Mouse (Mus musculus) left cerebral cortex, adult 8-10 months (tissue): ENCODE data around the gene Kif22. TPM values are rescaled to one million over a fixed set of nuclear protein-coding genes. Genes with fewer than 3 reads are reported as not detected.
A peak's percentile ranks its signal among the peaks of the same experiment; 100 is the strongest.
"Not testable (repeated sequence)": the region's sequence is repeated elsewhere in the genome, so short reads cannot be mapped to it uniquely, and the experiment has no call there.

Experiments used
- DNase-seq, 2 experiments: peaks; one replicate each; pipeline ENCODE4 v3.0.0; 2022; ENCODE audit warnings: low spot score in 2 of 2
- total RNA-seq, 4 experiments: library from RNA; stranded (reverse); gene quantifications; 2 replicates each; pipeline ENCODE4 v1.2.4; 2022

The Kif22 gene
- total RNA-seq = 1 to 10 TPM; 2.3 to 7.1 (median 5.3) TPM

DNA sequence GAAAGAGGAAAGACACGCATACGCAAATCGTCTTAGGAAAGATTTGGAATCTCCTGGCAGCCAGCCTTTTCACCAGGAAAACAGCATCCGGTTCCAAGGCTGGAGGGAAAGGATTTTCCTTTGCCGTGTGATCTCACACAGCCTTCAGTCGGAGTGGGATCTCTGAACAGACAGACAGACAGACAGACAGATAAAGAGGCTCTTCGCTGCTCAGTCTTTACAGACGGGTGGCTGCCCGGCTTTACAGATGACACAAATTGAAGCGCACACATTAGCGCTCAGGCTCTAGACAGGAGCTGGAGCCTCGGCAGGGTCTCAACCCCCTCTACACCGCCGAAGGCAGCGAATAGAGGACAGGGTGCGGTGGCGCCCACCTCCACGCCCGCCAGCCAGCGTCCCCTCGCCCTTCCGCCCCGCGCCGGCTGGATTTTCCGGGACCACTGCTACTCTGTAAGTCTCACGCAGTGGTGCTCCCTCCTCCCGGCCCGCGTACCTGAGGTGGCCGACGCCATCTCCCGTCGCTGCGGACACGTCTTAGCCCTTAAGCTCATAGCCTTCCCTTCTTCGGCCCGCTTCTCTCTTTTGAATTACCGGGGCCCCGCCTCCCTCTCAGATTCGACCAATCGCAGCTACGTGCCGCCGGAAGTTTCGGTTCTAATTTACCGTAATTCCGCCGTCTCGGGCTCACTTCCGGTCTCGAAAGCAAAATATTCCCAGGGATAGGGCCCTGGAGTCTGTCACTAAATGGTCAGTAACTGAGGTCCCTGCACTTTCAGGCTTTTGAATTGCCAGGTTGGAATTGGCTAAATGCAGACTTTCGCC is at the start of gene Kif22:
Kif22 (minus strand) TSS at position 621 of the 822 bp plus-strand sequence.
- peak; percentile 72 to 92 for DNase-seq

DNA sequence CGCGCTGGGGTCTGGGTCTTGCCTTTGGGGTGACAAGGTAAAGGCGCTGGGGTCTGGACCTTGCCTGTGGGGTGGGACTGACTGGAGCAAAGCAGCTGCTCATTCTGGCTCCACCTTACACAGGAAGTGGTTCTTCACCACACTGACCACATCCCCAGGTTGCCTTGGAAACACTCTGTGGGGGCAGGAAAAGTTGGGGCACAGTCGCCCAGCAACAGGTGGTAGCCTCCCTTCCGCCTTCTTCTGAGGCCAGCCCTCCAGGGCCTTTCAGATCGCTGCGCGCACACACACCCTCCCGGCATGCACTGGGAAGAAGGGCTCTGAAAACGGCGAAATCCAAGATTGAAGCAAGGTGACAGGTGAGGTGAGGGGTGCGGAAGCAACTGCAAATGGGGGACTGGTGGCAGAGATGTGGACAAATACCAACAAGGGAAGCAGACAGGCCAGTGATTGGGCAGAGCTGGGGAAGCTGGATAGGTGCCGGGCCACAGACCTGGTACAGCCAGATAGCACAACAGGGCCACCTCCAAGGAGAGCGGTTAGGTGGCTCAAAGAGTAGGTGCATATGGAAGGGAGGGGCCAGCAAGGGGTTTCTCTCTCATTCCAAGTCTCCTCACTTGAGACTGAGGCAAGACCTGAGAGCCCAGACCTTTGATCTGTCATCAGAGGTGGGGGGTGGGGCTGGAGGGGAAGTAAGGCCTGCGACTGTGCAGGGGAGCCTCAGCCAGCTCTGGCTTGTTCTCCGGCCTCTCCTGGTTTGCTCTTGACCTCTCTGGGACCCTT is 49.0 kb upstream of the Kif22 start, which contains the start of gene AI467606:
AI467606 (plus strand) TSS at position 246 of the 783 bp plus-strand sequence.
- DNase-seq = no peak

- DNase-seq = no peak
Observed at GRCm38 (mm10) chr7:127090154-127091113, 48.2 kb upstream of the Kif22 start.

DNA sequence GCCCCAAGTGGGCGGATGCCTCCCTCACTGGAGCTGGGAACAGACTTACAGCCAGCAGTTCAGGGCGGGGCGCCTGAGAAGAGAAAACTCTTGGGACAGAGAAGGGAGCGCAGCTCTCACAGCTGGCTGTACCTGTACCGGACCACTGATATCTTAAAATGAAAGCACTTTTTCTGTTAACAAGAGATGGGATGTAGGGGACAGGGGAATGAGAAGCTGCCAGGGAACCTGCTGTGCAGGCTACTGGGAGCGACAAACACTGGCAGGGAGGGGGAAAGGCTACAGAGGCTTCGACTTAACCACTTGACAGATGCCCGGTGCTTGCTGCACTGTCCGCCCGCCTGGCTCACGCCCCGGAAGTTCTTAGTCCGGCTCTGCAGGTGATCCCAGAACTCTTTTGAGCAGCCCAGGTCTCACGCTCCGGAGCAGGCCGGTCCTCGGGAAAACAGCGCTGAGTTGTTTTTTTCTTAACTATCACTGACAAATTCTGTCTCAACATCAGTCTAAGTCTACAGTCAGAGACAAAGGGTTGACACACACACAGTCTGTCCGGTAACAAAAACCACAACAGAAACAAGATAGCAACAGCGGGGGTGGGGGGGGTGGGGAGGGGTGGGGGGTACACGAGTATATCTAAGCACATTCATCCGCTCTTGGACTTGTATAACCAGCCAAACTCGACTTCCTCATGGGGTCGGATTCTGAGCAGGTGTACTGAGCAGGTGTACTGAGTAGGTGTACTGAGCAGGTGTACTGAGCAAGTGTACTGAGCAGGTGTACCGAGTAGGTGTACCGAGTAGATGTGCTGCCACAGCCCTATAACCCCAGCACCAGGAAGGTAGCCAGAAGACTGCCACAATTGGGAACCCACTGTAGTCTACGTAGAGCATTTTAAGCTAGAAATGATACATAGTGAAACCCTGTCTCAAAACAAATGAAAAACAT is 46.9 kb upstream of the Kif22 start:
- DNase-seq = no peak

DNA sequence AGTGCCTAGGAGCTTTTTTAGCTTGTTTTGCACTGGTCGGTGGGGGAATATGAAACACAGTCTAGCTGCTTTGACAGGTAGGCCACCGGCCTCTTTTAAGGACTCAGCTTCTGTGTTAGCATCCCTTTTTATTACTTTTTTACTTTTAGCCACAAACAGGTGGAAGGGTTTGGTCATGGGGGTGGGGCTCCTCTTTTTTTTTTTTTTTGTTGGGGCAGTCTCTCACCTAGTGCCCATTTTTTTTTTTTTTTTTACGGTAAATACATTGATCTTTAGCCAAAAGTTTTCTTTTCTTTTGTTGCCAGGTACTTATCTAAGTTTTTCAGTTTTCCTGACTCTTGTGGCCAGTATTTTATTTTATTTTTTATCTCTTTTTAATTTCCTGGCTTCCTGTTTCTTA is 45.8 kb upstream of the Kif22 start:
- DNase-seq = no peak

DNA sequence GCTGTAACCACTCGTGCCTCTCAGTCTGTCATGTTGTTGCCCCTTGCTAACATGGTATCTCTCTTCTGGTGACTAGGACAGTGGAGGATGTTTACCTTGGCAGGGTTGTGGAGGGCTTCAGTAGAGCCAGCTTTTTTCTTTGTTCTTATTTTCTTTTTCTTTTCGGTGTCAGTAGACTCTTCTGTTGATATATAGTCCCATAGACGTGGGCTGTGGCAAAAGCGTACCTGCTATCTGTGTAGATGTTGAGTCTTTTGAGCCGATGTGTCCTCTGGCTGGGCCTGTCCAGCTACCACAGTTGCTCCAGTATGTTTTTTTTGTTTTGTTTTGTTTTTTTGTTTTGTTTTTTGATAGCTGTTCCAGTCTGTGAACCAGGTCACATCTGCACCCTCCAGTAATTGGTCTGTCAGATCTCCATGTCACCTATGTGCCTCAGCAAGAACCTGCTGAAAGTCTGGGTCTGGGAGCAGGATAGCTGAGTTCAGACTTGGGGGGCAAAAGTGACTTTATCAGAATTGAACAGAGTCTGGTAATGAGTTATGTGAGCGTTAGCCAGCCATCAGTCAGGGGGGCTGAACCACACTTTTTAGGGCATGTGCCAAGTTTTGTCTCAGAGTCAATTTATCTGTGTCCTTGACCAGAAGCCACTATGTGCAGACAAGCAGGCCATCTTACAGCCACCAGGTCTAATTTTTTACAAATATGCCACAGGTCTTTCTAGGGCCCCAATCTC is 45.2 kb upstream of the Kif22 start, which contains the start of gene Zg16:
Zg16 (minus strand) TSS at position 51 of the 733 bp plus-strand sequence.
- DNase-seq = not testable (repeated sequence)

DNA sequence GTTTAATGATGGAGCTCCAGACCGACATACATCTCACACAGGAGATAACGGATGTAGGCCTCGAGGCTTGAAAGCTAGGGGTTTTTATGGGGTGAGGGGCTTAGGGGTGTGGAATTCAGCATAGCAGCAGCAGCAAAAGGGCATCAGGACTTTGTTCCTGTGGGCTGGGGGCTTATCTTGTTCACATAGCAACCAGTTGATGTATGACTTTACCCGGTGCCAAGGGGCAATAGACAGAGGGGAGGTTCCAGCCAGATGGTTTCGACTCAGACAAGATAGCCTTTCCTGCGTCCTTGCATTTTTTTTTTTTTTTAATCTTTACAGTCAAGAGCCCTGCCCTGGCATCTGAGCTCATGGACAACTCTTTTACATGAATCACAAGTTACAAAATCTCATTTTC is 43.5 kb upstream of the Kif22 start:
- not testable (repeated sequence) for DNase-seq

DNA sequence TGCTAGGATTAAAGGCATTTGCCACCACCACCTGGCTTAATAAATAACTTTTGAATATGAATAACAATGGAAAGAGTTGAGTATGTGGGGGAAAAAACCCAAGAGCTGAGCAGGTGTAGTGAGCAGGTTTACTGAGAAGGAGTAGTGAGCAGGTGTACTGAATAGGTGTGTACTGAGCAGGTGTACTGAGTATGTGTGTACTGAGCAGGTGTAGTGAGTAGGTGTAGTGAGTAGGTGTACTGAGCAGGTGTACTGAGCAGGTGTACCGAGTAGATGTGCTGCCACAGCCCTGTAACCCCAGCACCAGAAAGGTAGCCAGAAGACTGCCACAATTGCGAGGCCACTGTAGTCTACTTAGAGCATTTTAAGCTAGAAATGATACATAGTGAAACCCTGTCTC is 42.5 kb upstream of the Kif22 start:
- DNase-seq = no peak

GRCm38 (mm10) chr7:127083689-127084088 is 41.4 kb upstream of the Kif22 start:
- DNase-seq = no peak

DNA sequence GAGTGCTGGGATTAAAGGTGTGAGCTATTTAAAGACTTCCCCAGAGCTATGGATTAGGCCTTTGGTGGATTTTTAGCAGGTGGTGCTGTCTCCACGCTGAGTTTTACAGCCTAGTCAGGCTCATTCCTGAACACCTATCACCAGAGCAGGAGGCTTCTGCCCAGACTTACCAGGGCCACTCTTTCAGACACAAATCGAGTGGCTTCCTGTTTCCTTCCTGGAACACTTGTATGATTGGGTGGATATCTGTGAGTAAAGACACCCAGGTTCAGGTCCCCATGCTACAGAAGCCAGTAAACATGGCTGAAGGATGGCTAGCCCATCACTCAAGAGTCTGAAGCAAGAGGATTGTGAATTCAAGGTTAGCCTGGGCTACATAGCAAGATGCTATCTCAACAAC is 40.7 kb upstream of the Kif22 start:
- no peak for DNase-seq

- DNase-seq = no peak
Observed at GRCm38 (mm10) chr7:127082271-127082670, 40.0 kb upstream of the Kif22 start.

GRCm38 (mm10) chr7:127080045-127080444 is 37.8 kb upstream of the Kif22 start:
- no peak for DNase-seq

- no peak for DNase-seq
Observed at GRCm38 (mm10) chr7:127077692-127078091, 35.4 kb upstream of the Kif22 start.

DNA sequence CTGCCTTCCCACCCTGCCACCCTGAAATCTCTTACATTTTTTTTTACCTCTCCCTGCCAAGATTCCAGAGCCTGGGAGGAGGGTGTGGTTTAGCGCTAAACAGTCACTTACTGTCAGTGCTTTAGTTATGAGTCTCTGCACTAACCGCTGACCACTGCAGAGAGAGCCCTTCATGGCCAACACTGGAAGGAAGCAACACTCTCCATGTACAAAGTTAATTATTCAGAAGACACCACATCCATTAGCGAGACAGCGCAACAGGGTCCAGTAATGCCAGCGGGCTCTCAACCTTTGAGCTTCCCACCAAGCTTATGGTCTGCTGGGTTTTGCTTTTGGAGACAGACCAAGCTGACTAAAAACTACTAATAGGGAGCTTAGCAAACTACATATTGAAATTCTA is 33.9 kb upstream of the Kif22 start:
- no peak for DNase-seq

- DNase-seq = no peak
Observed at GRCm38 (mm10) chr7:127073221-127073620, 30.9 kb upstream of the Kif22 start.

- no peak for DNase-seq
Observed at GRCm38 (mm10) chr7:127070871-127071413, 28.7 kb upstream of the Kif22 start.

- DNase-seq = no peak
Observed at GRCm38 (mm10) chr7:127066317-127066716, 24.0 kb upstream of the Kif22 start.

DNA sequence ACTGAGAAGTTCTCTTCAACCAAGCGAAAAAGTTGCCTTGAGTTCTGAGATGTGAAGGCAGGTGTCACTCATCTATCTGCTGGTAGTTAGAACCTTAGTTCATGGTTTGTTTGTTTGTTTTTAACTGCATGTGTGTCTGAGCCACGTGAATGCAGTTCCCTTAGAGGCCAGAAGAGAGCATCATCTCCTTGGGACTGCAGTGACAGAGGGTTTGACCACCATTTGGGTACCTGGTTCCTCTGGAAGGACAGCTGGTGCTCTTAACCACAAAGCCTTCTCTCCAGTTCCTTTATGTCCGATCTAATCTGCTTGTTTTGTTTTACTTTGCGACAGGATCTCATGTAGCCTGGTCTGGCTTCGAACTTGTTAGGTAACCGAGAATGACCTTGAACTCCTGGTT is 23.3 kb upstream of the Kif22 start:
- no peak for DNase-seq

- DNase-seq = peak in 1 of 2 experiments; percentile 12
Observed at GRCm38 (mm10) chr7:127055026-127055585, 12.8 kb upstream of the Kif22 start.
